Mouse (Mus musculus): ENCODE measurements around the gene D430041D05Rik. TPM values are rescaled to one million over a fixed set of nuclear protein-coding genes. Genes with fewer than 3 reads are reported as not detected.

D430041D05Rik gene
- 0.49 and 0.66 TPM in 2 replicates for polyA plus RNA-seq (2015; fragmentation: Nextera tagmentation; extraction: Ambion mirVana)

DNA sequence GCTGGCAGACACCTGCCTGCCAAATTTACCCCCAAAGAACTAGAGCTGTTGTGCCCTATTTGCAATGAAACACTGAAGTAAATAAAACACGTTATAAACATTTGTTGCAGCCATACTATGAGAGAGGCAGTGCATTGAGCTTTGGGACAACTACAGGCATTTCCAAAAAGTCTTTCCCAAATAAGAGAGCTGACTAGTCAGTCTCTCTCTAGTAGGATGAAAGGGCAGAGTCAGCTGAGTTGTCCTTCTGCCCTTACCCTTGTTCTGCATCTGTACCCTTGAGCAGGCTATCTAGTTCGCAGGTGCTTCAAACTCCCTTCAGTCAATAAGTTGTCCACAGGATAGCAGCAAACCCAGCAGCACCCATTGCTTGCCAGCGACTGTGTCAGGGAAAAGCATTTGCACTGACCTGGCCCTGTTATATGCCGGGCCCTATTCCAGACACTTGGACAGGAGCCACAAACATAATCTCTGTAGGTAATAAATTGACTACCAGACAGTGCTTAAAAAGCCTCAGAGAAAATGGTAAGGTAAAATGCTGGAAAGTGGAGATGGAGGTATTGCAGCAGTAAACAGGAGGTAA lies at the start of gene D430041D05Rik:
Gene D430041D05Rik, minus strand, starts transcription at position 51 of the 583 bp plus-strand sequence.
- no peak within 1 kb of the TSS for H3K27ac ChIP-seq
- no peaks in the 10 kb centered on the region for H3K36me3 ChIP-seq
- peaks cover 64% of the 10 kb centered on the region for H3K27me3 ChIP-seq
- peak within 1 kb of the TSS; percentile 42 for H3K9ac ChIP-seq
- no peak for ATAC-seq (replicated peaks; ENCODE audit: low FRiP score)
- peak within 1 kb of the TSS; percentile 59 for H3K4me3 ChIP-seq (replicated peaks)
- peak within 1 kb of the TSS; percentile 96 for H3K4me2 ChIP-seq
- H3K4me1 ChIP-seq = peaks cover 18% of the 10 kb centered on the region
- 58% methylated on average over 4 of the region's 4 CpGs for WGBS
- no peaks in the 10 kb centered on the region for H3K9me3 ChIP-seq (replicated peaks)

DNA sequence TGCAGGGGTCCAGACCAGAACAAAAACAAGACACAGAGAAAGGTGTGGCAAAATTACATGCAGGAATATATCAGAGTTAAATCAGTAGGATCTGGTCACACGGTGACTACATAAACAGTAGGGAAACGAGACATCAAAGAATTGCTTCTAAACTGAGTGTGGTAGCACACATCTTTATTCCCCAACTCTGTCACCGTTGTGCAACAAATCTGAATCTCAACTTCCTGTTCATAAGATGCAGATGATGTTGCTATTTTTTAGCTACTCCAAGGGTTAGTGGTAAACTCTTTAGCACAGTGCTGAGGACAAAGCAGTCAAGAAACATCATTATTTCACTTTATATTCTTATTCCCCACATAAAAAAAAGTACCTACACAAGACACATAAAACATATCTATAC lies 49.2 kb upstream of the D430041D05Rik start:
- WGBS = 30% methylated on average over 3 of the region's 3 CpGs
- H3K27ac ChIP-seq = no peak overlapping the region
- H3K27me3 ChIP-seq = no peaks in the 10 kb centered on the region
- no peak overlapping the region for H3K4me2 ChIP-seq
- ATAC-seq (replicated peaks; ENCODE audit: low FRiP score) = no peak
- no peak overlapping the region for H3K4me3 ChIP-seq (replicated peaks)
- peaks cover 13% of the 10 kb centered on the region; the same call in 1 of the 2 replicates for H3K4me1 ChIP-seq
- H3K36me3 ChIP-seq = no peaks in the 10 kb centered on the region
- no peaks in the 10 kb centered on the region for H3K9me3 ChIP-seq (replicated peaks)
- H3K9ac ChIP-seq = no peak overlapping the region

DNA sequence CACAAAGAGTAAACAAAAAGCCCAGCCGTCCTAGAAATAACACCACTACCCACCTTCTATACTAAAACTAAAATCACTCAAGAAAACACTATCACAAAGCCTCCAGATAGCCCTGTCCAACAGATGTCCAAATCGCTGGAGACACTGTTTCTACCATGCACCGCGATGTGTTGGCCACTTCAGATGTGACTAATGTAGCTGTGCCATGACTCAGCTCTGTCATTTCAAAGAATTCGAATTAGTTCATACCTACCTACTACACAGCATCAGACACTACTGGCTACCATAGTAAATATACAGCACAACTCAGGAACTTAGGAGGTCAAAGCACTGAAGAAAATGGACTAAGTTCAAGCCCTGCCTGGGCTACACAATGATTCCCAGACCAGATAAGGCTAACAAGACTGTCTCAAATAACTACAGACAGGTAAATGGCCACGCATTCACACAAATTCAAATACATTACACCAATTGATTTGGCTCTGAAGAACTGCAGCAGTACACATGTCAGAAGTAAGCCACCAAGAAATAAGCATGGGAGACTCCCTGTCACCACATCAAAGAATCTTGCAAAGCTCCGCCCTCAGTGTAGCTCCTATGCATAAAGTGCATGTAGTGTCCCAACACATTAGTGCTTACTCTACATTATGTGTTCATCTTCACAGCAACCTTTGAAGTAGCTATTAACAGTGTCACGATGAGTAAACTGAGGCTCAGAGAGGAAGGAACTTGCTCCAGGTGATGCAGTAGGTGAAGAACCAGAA lies 47.9 kb upstream of the D430041D05Rik start:
- no peak for ATAC-seq (replicated peaks; ENCODE audit: low FRiP score)

DNA sequence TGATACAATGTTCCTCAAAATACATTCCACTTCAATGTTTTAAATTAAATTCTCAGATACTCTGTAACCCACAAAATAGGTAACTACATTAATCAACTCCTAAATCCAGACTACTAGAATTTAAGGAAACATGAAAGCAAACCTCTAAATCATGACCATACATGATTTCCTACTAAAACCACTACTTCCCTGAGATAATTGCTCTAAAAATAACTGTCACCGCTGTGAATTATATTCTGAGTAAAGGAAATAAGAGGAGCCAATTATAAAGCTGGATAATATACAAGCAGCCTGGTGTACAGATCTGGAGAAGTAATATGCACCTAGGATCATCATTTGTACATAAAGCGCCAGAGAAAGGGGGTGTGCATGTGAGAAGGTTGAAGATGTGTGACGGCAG lies 46.3 kb upstream of the D430041D05Rik start:
- 53% methylated on average over 3 of the region's 3 CpGs for WGBS
- H3K27ac ChIP-seq = no peak overlapping the region

More for the DNA sequence above, 47.9 kb upstream of the D430041D05Rik start:
- H3K9ac ChIP-seq = no peak overlapping the region
- 86% methylated on average over 8 of the region's 8 CpGs for WGBS
- peaks cover 13% of the 10 kb centered on the region; the same call in 1 of the 2 replicates for H3K4me1 ChIP-seq
- no peak overlapping the region for H3K27ac ChIP-seq
- H3K27me3 ChIP-seq = no peaks in the 10 kb centered on the region
- H3K4me2 ChIP-seq = no peak overlapping the region
- no peak overlapping the region for H3K4me3 ChIP-seq (replicated peaks)
- H3K36me3 ChIP-seq = no peaks in the 10 kb centered on the region
- H3K9me3 ChIP-seq (replicated peaks) = no peaks in the 10 kb centered on the region

DNA sequence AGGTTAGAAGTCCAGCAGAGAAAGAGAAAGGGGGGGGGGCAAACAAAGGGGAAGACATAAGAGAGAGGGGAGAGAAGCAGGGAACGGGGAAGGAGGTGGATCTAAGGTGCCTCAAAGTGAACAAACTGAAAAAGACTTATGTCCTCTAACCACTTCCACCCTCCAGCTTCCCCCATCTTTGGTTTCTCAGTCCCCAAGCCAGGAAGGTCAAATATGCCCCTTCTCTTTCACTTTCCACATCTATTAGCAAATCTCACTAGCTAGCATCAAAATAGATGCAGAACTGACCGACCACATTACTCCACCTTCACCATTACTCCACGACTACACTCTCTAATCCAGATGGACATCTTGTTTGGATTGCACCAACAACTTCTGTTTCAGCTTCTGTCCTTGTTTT lies 39.9 kb upstream of the D430041D05Rik start:
- no peak for ATAC-seq (replicated peaks; ENCODE audit: low FRiP score)
- Histone ChIP-seq H3K4me3 (replicated peaks) (no peak overlapping the region), H3K36me3 (no peaks in the 10 kb centered on the region), H3K4me1 (no peaks in the 10 kb centered on the region), H3K4me2 (no peak overlapping the region), H3K27ac (no peak overlapping the region), H3K27me3 (no peaks in the 10 kb centered on the region), H3K9ac (no peak overlapping the region), H3K9me3 (replicated peaks) (no peaks in the 10 kb centered on the region)
- 85% methylated on average over 3 of the region's 3 CpGs for WGBS

More for the DNA sequence above, 46.3 kb upstream of the D430041D05Rik start:
- no peaks in the 10 kb centered on the region for H3K27me3 ChIP-seq
- H3K9ac ChIP-seq = no peak overlapping the region
- H3K36me3 ChIP-seq = no peaks in the 10 kb centered on the region
- no peak overlapping the region for H3K4me3 ChIP-seq (replicated peaks)
- H3K4me2 ChIP-seq = no peak overlapping the region
- H3K9me3 ChIP-seq (replicated peaks) = no peaks in the 10 kb centered on the region
- ATAC-seq (replicated peaks; ENCODE audit: low FRiP score) = no peak
- peaks cover 13% of the 10 kb centered on the region; the same call in 1 of the 2 replicates for H3K4me1 ChIP-seq

DNA sequence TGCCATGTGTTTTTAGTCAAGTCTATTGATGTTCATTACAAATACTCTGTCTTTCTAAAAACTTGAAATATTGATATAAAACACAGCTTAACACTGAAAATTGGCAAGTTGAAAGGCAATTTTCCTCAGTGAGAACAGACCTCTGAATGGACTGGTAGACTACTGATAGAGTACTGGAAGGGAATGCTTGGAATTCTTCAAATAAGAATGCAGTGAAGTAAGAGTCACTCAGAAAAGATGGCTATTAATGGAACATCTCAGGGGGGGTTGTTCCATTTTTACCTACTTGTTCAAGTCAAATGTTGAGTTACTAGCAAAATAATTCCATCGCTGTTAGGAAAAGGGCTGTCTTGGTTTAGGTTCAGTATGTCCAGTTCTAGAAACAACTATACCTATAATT lies 38.4 kb upstream of the D430041D05Rik start:
- Histone ChIP-seq H3K4me1 (no peaks in the 10 kb centered on the region), H3K27me3 (no peaks in the 10 kb centered on the region), H3K27ac (no peak overlapping the region), H3K9me3 (replicated peaks) (no peaks in the 10 kb centered on the region), H3K9ac (no peak overlapping the region), H3K4me3 (replicated peaks) (no peak overlapping the region), H3K36me3 (no peaks in the 10 kb centered on the region), H3K4me2 (no peak overlapping the region)
- no peak for ATAC-seq (replicated peaks; ENCODE audit: low FRiP score)
- WGBS = 90% methylated on average over 1 of the region's 1 CpGs

DNA sequence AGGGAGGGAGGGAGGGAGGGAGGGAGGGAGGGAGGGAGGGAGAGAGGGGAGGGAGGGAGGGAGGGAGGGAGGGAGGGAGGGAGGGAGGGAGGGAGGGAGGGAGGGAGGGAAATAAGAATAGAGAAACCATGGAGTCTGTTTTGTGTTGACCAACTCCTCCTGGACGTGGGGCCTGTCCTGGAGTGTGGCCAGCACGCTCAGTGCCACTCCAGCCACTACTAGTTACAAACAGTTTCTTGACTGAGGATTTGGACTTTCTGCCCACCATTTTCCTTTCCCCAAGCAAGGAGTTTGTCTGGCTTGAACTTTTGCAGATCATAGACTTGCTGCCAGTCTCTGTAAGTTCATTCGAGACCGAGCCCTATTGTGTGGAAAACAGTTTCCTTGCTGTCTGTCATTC lies 37.4 kb upstream of the D430041D05Rik start:
- Histone ChIP-seq H3K9me3 (replicated peaks) (no peaks in the 10 kb centered on the region), H3K4me2 (no peak overlapping the region), H3K27ac (no peak overlapping the region), H3K9ac (no peak overlapping the region), H3K27me3 (no peaks in the 10 kb centered on the region), H3K36me3 (no peaks in the 10 kb centered on the region; the same call in 1 of the 2 replicates), H3K4me3 (replicated peaks) (no peak overlapping the region), H3K4me1 (no peaks in the 10 kb centered on the region)
- WGBS = 81% methylated on average over 4 of the region's 4 CpGs
- no peak for ATAC-seq (replicated peaks; ENCODE audit: low FRiP score)

DNA sequence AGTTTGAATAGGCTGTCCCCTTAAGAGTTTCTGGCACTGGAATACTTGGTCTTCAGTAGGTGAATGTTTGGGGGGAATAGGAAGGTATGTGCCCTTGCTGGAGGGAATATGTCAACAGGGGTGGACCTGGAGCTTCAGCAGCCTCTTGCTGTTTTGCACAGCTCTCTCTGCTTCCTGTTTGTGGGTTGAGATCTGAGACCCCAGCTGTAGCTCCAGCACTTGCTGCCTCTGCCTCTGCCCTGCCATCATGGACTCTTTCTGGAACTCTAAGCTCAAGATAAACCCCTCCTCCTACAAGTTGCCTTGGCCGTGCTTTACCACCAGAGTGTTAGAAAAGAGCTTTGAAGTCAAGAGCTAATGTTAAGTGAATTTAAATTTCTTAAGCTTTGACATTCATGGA lies 35.2 kb upstream of the D430041D05Rik start:
- Histone ChIP-seq H3K9me3 (replicated peaks) (no peaks in the 10 kb centered on the region), H3K27me3 (no peaks in the 10 kb centered on the region), H3K9ac (no peak overlapping the region), H3K4me1 (no peaks in the 10 kb centered on the region), H3K4me3 (replicated peaks) (no peak overlapping the region), H3K36me3 (peaks cover 16% of the 10 kb centered on the region; the same call in 1 of the 2 replicates), H3K27ac (no peak overlapping the region), H3K4me2 (no peak overlapping the region)
- no peak for ATAC-seq (replicated peaks; ENCODE audit: low FRiP score)
- 65% methylated on average over 1 of the region's 1 CpGs for WGBS

DNA sequence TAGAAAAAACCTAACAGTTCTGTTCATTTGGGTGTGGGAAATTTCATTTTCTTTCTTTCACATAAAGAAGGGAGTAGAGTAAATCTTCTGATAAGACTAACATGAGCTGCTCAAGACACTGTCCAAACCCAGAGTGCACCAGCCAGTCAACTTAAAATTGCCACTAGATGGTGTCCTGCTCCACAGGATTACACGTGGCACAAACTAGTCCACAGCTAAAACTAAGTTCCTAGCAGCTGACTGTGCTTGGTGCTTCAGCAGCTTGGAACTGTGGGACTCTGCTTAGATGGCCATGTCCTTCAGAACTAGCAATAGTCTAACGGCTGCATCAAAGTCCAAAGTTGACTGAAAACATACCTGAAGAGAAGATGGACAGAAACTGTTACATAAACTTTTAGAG lies 34.0 kb upstream of the D430041D05Rik start:
- Histone ChIP-seq H3K9ac (no peak overlapping the region), H3K9me3 (replicated peaks) (no peaks in the 10 kb centered on the region), H3K4me3 (replicated peaks) (no peak overlapping the region), H3K4me1 (no peaks in the 10 kb centered on the region), H3K4me2 (no peak overlapping the region), H3K27me3 (no peaks in the 10 kb centered on the region), H3K27ac (no peak overlapping the region), H3K36me3 (peaks cover 27% of the 10 kb centered on the region)
- peak; percentile 62; the same call in 1 of the 2 replicates for ATAC-seq (replicated peaks; ENCODE audit: low FRiP score)
- 36% methylated on average over 2 of the region's 2 CpGs for WGBS

DNA sequence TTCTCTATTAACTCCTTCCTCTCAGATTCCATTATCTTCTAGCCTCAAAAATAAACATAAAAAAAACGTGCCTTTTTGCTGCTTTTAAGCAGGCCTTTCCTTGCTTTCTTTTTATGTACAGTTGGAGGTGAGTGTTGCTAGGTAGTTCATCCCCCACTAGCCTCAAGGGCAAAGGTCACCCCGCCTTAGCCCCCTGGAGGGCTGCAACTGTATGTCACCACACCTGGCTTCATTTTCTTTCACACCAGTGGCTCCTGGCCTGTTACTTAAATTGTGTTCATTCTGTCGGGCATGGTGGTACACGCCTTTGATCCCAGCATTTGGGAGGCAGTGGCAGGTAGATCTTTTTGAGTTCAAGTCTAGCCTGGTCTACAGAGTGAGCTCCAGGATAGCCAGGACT lies 31.5 kb upstream of the D430041D05Rik start:
- H3K4me3 ChIP-seq (replicated peaks) = no peak overlapping the region
- no peak overlapping the region for H3K27ac ChIP-seq
- no peak overlapping the region for H3K9ac ChIP-seq
- H3K4me1 ChIP-seq = no peaks in the 10 kb centered on the region
- H3K4me2 ChIP-seq = no peak overlapping the region
- WGBS = 70% methylated on average over 4 of the region's 4 CpGs
- H3K9me3 ChIP-seq (replicated peaks) = no peaks in the 10 kb centered on the region
- no peak for ATAC-seq (replicated peaks; ENCODE audit: low FRiP score)
- peaks cover 45% of the 10 kb centered on the region for H3K36me3 ChIP-seq
- no peaks in the 10 kb centered on the region for H3K27me3 ChIP-seq

DNA sequence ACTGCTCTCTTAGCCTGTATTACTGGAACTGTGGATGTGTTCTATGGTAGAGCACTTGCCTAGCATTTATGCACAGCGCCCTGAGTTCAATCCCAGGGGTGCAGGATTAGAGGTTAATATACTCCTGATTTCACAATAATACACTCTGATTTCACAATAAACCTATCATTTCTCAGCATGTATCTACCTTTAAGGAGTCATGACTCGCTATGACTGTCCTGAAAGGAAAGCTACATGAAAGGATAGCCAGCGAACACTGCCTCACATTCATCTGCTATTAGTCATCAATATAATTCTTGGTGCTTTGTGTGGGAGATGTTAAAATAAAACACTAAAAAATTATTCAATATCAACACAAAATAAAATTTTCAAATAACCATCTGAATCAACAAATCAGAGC lies 25.4 kb upstream of the D430041D05Rik start:
- no peaks in the 10 kb centered on the region for H3K9me3 ChIP-seq (replicated peaks)
- no peak overlapping the region for H3K4me3 ChIP-seq (replicated peaks)
- H3K27me3 ChIP-seq = no peaks in the 10 kb centered on the region
- H3K4me1 ChIP-seq = no peaks in the 10 kb centered on the region
- no peak for ATAC-seq (replicated peaks; ENCODE audit: low FRiP score)
- 88% methylated on average over 3 of the region's 3 CpGs for WGBS
- no peak overlapping the region for H3K27ac ChIP-seq
- H3K9ac ChIP-seq = no peak overlapping the region
- H3K36me3 ChIP-seq = peaks cover 82% of the 10 kb centered on the region
- H3K4me2 ChIP-seq = no peak overlapping the region

DNA sequence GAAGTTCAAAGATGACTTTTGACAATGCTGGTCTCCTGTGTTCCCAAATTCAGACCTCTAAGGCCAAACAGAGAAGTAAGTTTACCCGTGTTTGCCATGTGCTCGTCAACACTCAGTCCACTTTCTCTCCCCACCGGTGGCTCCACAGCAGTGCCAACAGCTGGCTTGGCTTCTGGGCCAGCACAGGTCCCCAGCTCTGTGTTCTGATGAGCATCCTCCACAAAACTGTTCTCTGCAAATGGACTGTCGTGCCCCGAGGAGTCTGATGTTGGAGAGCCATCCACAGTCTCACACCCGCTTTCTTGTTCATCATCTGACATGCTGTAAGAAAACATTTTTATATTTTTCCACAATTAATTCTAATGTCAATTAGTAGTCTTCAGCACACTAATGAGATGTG lies 20.3 kb upstream of the D430041D05Rik start:
- WGBS = 93% methylated on average over 6 of the region's 6 CpGs
- Histone ChIP-seq H3K27ac (no peak overlapping the region), H3K36me3 (peaks cover 76% of the 10 kb centered on the region), H3K9ac (no peak overlapping the region), H3K4me2 (no peak overlapping the region), H3K9me3 (replicated peaks) (no peaks in the 10 kb centered on the region), H3K27me3 (no peaks in the 10 kb centered on the region), H3K4me3 (replicated peaks) (no peak overlapping the region), H3K4me1 (no peaks in the 10 kb centered on the region)
- no peak for ATAC-seq (replicated peaks; ENCODE audit: low FRiP score)

All from kidney, embryonic 15.5 days (tissue).